Mouse (Mus musculus) heart, embryonic 10.5 days (tissue): ENCODE measurements at regions not wholly inside any gene's neighbourhood (a gene's known extent, or its start where the extent isn't known, plus 50 kb on each side); places are given as distances from the start of the nearest gene placed in this dataset.

Source experiments
- DNase-seq: peaks from one replicate; pipeline ENCODE4 v3.0.0-alpha.2; 2017; ENCODE audit warnings: low spot score
- H3K27ac ChIP-seq: fragments of 300-500 bp; sonication (generic); 2 replicates; pipeline ENCODE4 v1.5.1; 2016; ENCODE audit warnings: mild to moderate bottlenecking
- H3K27me3 ChIP-seq: fragments of 300-500 bp; sonication (generic); 2 replicates; pipeline ENCODE4 v1.6.1; 2016; ENCODE audit warnings: mild to moderate bottlenecking; ENCODE audit not compliant: poor library complexity, insufficient read depth, severe bottlenecking
- H3K36me3 ChIP-seq: fragments of 300-500 bp; sonication (generic); 2 replicates; pipeline ENCODE4 v1.6.1; 2016; ENCODE audit warnings: mild to moderate bottlenecking, moderate library complexity
- H3K4me1 ChIP-seq: fragments of 300-500 bp; sonication (generic); 2 replicates; pipeline ENCODE4 v1.6.1; 2016; ENCODE audit warnings: mild to moderate bottlenecking
- H3K4me3 ChIP-seq: fragments of 300-500 bp; sonication (generic); 2 replicates; pipeline ENCODE4 v1.5.1; 2016; ENCODE audit warnings: mild to moderate bottlenecking, moderate library complexity
- H3K9me3 ChIP-seq: fragments of 300-500 bp; sonication (generic); 2 replicates; pipeline ENCODE4 v1.6.1; 2016; ENCODE audit warnings: mild to moderate bottlenecking, moderate library complexity
- WGBS: fragments of 180-500 bp; shearing (Covaris S2); methylation state at CpG from one replicate; pipeline ENCODE4 v1.1.7; 2016; 5-methylcytosine and 5-hydroxymethylcytosine counted together

GRCm38 (mm10) chr13:82849037-82849436 is 654.8 kb upstream of the Mef2c start:
- Histone ChIP-seq H3K36me3 (no peaks in the 10 kb centered on the region), H3K27ac (no peak overlapping the region), H3K27me3 (no peaks in the 10 kb centered on the region), H3K4me3 (no peak overlapping the region), H3K9me3 (no peaks in the 10 kb centered on the region), H3K4me1 (no peaks in the 10 kb centered on the region)
- DNase-seq: no peak
- 66% methylated on average over 3 of the region's 3 CpGs for WGBS

GRCm38 (mm10) chr13:82869869-82870268 is 634.0 kb upstream of the Mef2c start:
- Histone ChIP-seq H3K27me3 (no peaks in the 10 kb centered on the region), H3K4me3 (no peak overlapping the region), H3K27ac (no peak overlapping the region), H3K4me1 (no peaks in the 10 kb centered on the region), H3K9me3 (no peaks in the 10 kb centered on the region), H3K36me3 (no peaks in the 10 kb centered on the region)
- no peak for DNase-seq

GRCm38 (mm10) chr13:82874091-82874490 is 629.7 kb upstream of the Mef2c start:
- WGBS: 76% methylated on average over 1 of the region's 1 CpGs
- no peaks in the 10 kb centered on the region for H3K27me3 ChIP-seq
- H3K4me3 ChIP-seq: no peak overlapping the region
- no peaks in the 10 kb centered on the region for H3K36me3 ChIP-seq
- H3K9me3 ChIP-seq: no peaks in the 10 kb centered on the region
- DNase-seq: no peak
- no peaks in the 10 kb centered on the region for H3K4me1 ChIP-seq
- H3K27ac ChIP-seq: no peak overlapping the region

GRCm38 (mm10) chr13:82883368-82883767 is 620.5 kb upstream of the Mef2c start:
- Histone ChIP-seq H3K4me1 (no peaks in the 10 kb centered on the region), H3K9me3 (no peaks in the 10 kb centered on the region), H3K27me3 (no peaks in the 10 kb centered on the region), H3K36me3 (no peaks in the 10 kb centered on the region), H3K27ac (no peak overlapping the region), H3K4me3 (no peak overlapping the region)
- no peak for DNase-seq

GRCm38 (mm10) chr13:82888755-82889154 is 615.1 kb upstream of the Mef2c start:
- Histone ChIP-seq H3K4me3 (no peak overlapping the region), H3K27ac (no peak overlapping the region), H3K9me3 (no peaks in the 10 kb centered on the region), H3K27me3 (no peaks in the 10 kb centered on the region), H3K4me1 (peaks cover 3% of the 10 kb centered on the region; the same call in 1 of the 2 replicates), H3K36me3 (no peaks in the 10 kb centered on the region)
- 83% methylated on average over 1 of the region's 1 CpGs for WGBS
- no peak for DNase-seq

GRCm38 (mm10) chr13:82892731-82893130 is 611.1 kb upstream of the Mef2c start:
- H3K4me3 ChIP-seq: no peak overlapping the region
- 46% methylated on average over 2 of the region's 2 CpGs for WGBS
- no peaks in the 10 kb centered on the region for H3K9me3 ChIP-seq
- H3K36me3 ChIP-seq: no peaks in the 10 kb centered on the region
- no peaks in the 10 kb centered on the region for H3K27me3 ChIP-seq
- no peak overlapping the region for H3K27ac ChIP-seq
- peaks cover 3% of the 10 kb centered on the region; the same call in 1 of the 2 replicates for H3K4me1 ChIP-seq
- no peak for DNase-seq

- no peak overlapping the region for H3K4me3 ChIP-seq
- 67% methylated on average over 4 of the region's 4 CpGs for WGBS
- H3K27me3 ChIP-seq: no peaks in the 10 kb centered on the region
- H3K4me1 ChIP-seq: no peaks in the 10 kb centered on the region
- H3K36me3 ChIP-seq: no peaks in the 10 kb centered on the region
- DNase-seq: no peak
- no peaks in the 10 kb centered on the region for H3K9me3 ChIP-seq
- H3K27ac ChIP-seq: no peak overlapping the region
Observed at GRCm38 (mm10) chr13:82899686-82900085, 604.1 kb upstream of the Mef2c start.

GRCm38 (mm10) chr13:82902160-82902559 is 601.7 kb upstream of the Mef2c start:
- DNase-seq: no peak

GRCm38 (mm10) chr13:82903637-82904036 is 600.2 kb upstream of the Mef2c start:
- Histone ChIP-seq H3K4me1 (no peaks in the 10 kb centered on the region), H3K9me3 (no peaks in the 10 kb centered on the region), H3K27me3 (no peaks in the 10 kb centered on the region), H3K4me3 (no peak overlapping the region), H3K27ac (no peak overlapping the region), H3K36me3 (no peaks in the 10 kb centered on the region)
- no peak for DNase-seq

More at GRCm38 (mm10) chr13:82902160-82902559, 601.7 kb upstream of the Mef2c start:
- Histone ChIP-seq H3K36me3 (no peaks in the 10 kb centered on the region), H3K27me3 (no peaks in the 10 kb centered on the region), H3K27ac (no peak overlapping the region), H3K4me3 (no peak overlapping the region), H3K9me3 (no peaks in the 10 kb centered on the region), H3K4me1 (no peaks in the 10 kb centered on the region)
- WGBS: 76% methylated on average over 4 of the region's 4 CpGs

- no peak overlapping the region for H3K27ac ChIP-seq
- H3K4me1 ChIP-seq: no peaks in the 10 kb centered on the region
- H3K27me3 ChIP-seq: no peaks in the 10 kb centered on the region
- no peaks in the 10 kb centered on the region for H3K9me3 ChIP-seq
- H3K36me3 ChIP-seq: no peaks in the 10 kb centered on the region
- no peak for DNase-seq
- H3K4me3 ChIP-seq: no peak overlapping the region
- WGBS: 90% methylated on average over 4 of the region's 4 CpGs
Observed at GRCm38 (mm10) chr13:82907689-82908088, 596.1 kb upstream of the Mef2c start.

- Histone ChIP-seq H3K4me3 (no peak overlapping the region), H3K9me3 (no peaks in the 10 kb centered on the region), H3K27ac (no peak overlapping the region), H3K4me1 (no peaks in the 10 kb centered on the region), H3K36me3 (no peaks in the 10 kb centered on the region), H3K27me3 (no peaks in the 10 kb centered on the region)
- 91% methylated on average over 4 of the region's 4 CpGs for WGBS
- DNase-seq: no peak
Observed at GRCm38 (mm10) chr13:82909151-82909550, 594.7 kb upstream of the Mef2c start.

GRCm38 (mm10) chr13:82912859-82913258 is 591.0 kb upstream of the Mef2c start:
- no peaks in the 10 kb centered on the region for H3K9me3 ChIP-seq
- H3K27me3 ChIP-seq: no peaks in the 10 kb centered on the region
- H3K4me1 ChIP-seq: no peaks in the 10 kb centered on the region
- no peak overlapping the region for H3K27ac ChIP-seq
- no peak for DNase-seq
- no peaks in the 10 kb centered on the region for H3K36me3 ChIP-seq
- H3K4me3 ChIP-seq: no peak overlapping the region
- WGBS: 89% methylated on average over 8 of the region's 8 CpGs

- Histone ChIP-seq H3K27ac (no peak overlapping the region), H3K27me3 (no peaks in the 10 kb centered on the region), H3K9me3 (no peaks in the 10 kb centered on the region), H3K36me3 (no peaks in the 10 kb centered on the region), H3K4me1 (no peaks in the 10 kb centered on the region), H3K4me3 (no peak overlapping the region)
- DNase-seq: no peak
- 86% methylated on average over 4 of the region's 4 CpGs for WGBS
Observed at GRCm38 (mm10) chr13:82915194-82915593, 588.6 kb upstream of the Mef2c start.

GRCm38 (mm10) chr13:82930010-82930409 is 573.8 kb upstream of the Mef2c start:
- DNase-seq: no peak
- no peak overlapping the region for H3K27ac ChIP-seq
- H3K36me3 ChIP-seq: no peaks in the 10 kb centered on the region
- no peaks in the 10 kb centered on the region for H3K4me1 ChIP-seq
- no peaks in the 10 kb centered on the region for H3K9me3 ChIP-seq
- no peak overlapping the region for H3K4me3 ChIP-seq
- no peaks in the 10 kb centered on the region for H3K27me3 ChIP-seq
